Mouse (Mus musculus) hindbrain, embryonic 10.5 days (tissue): ENCODE data around the gene Folr1. TPM values are rescaled to one million over a fixed set of nuclear protein-coding genes. Genes with fewer than 3 reads are reported as not detected.

Source experiments
- DNase-seq: peaks from one replicate; pipeline ENCODE4 v3.0.0-alpha.2; 2017; ENCODE audit warnings: low spot score
- H3K27ac ChIP-seq: fragments of 300-500 bp; sonication (generic); 2 replicates; pipeline ENCODE4 v1.5.1; 2016; ENCODE audit warnings: mild to moderate bottlenecking, moderate library complexity
- H3K27me3 ChIP-seq: fragments of 300-500 bp; sonication (generic); 2 replicates; pipeline ENCODE4 v1.6.1; 2016; ENCODE audit warnings: mild to moderate bottlenecking; ENCODE audit not compliant: poor library complexity, insufficient read depth, severe bottlenecking
- H3K36me3 ChIP-seq: fragments of 300-500 bp; sonication (generic); 2 replicates; pipeline ENCODE4 v1.6.1; 2016; ENCODE audit warnings: mild to moderate bottlenecking, moderate library complexity
- H3K4me1 ChIP-seq: fragments of 300-500 bp; sonication (generic); replicated peaks from 2 replicates; pipeline ENCODE4 v1.6.1; 2016; ENCODE audit warnings: mild to moderate bottlenecking
- H3K4me3 ChIP-seq: fragments of 300-500 bp; sonication (generic); 2 replicates; pipeline ENCODE4 v1.5.1; 2016; ENCODE audit warnings: mild to moderate bottlenecking, moderate library complexity
- H3K9me3 ChIP-seq: fragments of 300-500 bp; sonication (generic); 2 replicates; pipeline ENCODE4 v1.6.1; 2016; ENCODE audit warnings: mild to moderate bottlenecking, moderate library complexity
- WGBS: fragments of 180-500 bp; shearing (Covaris S2); methylation state at CpG from one replicate; pipeline ENCODE4 v1.1.7; 2016; 5-methylcytosine and 5-hydroxymethylcytosine counted together
- polyA plus RNA-seq: library from polyadenylated mRNA; unstranded; fragments of >200 nt; fragmentation: Nextera tagmentation; extraction: Ambion mirVana; gene quantifications from 2 replicates; pipeline ENCODE4 v1.2.1, GENCODE M21; 2016

The Folr1 gene
- polyA plus RNA-seq, 1 experiment from 2014 or later: 17.1 TPM

GRCm38 (mm10) chr7:101817861-101818401 lies 52.7 kb downstream of the Folr1 start, which contains the start of gene Phox2a:
Phox2a (plus strand) TSS chr7:101818313.
- H3K36me3 ChIP-seq: peaks cover 1% of the 10 kb centered on the region; the same call in 1 of the 2 replicates
- peak within 1 kb of the TSS; percentile 54; the same call in 1 of the 2 replicates for H3K27ac ChIP-seq
- H3K4me3 ChIP-seq: peak within 1 kb of the TSS; percentile 48
- H3K9me3 ChIP-seq: peaks cover 3% of the 10 kb centered on the region; the same call in 1 of the 2 replicates
- peaks cover 73% of the 10 kb centered on the region for H3K27me3 ChIP-seq
- peak; percentile 52 for DNase-seq
- peaks cover 42% of the 10 kb centered on the region for H3K4me1 ChIP-seq
- WGBS: under 1% methylated on average over 45 of the region's 45 CpGs

Other genes with a start within 250 kb of the Folr1 start
- 45.0 and 54.9 TPM in 2 replicates for gene Clpb, start 207.2 kb downstream of the Folr1 start, polyA plus RNA-seq
- 2.2 and 4.7 TPM in 2 replicates for gene Phox2a, start 52.5 kb downstream of the Folr1 start, polyA plus RNA-seq
- 37.6 and 37.8 TPM in 2 replicates for gene Inppl1, start 32.6 kb downstream of the Folr1 start, polyA plus RNA-seq
- 0.76 TPM in 1 of 2 replicates, not detected in the other for gene Folr2, start 13.6 kb downstream of the Folr1 start, polyA plus RNA-seq
- gene Anapc15, start 7.1 kb downstream of the Folr1 start, polyA plus RNA-seq: 91.2 and 103 TPM in 2 replicates
- gene Lamtor1, start 35.1 kb upstream of the Folr1 start, polyA plus RNA-seq: 165 and 173 TPM in 2 replicates
- gene Tomt, start 35.6 kb upstream of the Folr1 start, polyA plus RNA-seq: 0.31 and 0.75 TPM in 2 replicates
- gene Lrrc51, start 63.1 kb upstream of the Folr1 start, polyA plus RNA-seq: 9.6 and 13.8 TPM in 2 replicates
- gene Numa1, start 63.3 kb upstream of the Folr1 start, polyA plus RNA-seq: 79.0 and 80.6 TPM in 2 replicates
- 2.4 and 3.8 TPM in 2 replicates for gene Il18bp, start 147.9 kb upstream of the Folr1 start, polyA plus RNA-seq
- gene Rnf121, start 194.7 kb upstream of the Folr1 start, polyA plus RNA-seq: 30.3 and 32.3 TPM in 2 replicates
- gene Xndc1, start 194.7 kb upstream of the Folr1 start, polyA plus RNA-seq: 37.4 and 42.3 TPM in 2 replicates
- 2.0 and 2.2 TPM in 2 replicates for gene Xntrpc, start 194.9 kb upstream of the Folr1 start, polyA plus RNA-seq
- not detected in 2 replicates for gene Trpc2, start 212.3 kb upstream of the Folr1 start, polyA plus RNA-seq
- 0.78 and 1.7 TPM in 2 replicates for gene Art1, start 231.0 kb upstream of the Folr1 start, polyA plus RNA-seq
- gene Art5, start 238.7 kb upstream of the Folr1 start, polyA plus RNA-seq: 2.7 and 5.7 TPM in 2 replicates
- not detected in 2 replicates for gene Chrna10, start 246.0 kb upstream of the Folr1 start, polyA plus RNA-seq